In genomic region chr7:137297594-137298381, GRCm38 (mm10) we compare ENCODE assay signal across 11 mouse cellular contexts. TPM values are rescaled to one million over a fixed set of nuclear protein-coding genes. Genes with fewer than 3 reads are reported as not detected.
DNase-seq lines count a peak whose midpoint lies in the region; ATAC-seq lines count a peak whose summit lies in the region.
"Had no signal": no experiment of that assay in that cellular context is flagged by ENCODE, and none has a peak within 500 bp of the region (broad histone marks: within the 10 kb centered on the region; RNA-seq: fewer than 3 reads in every experiment).

No protein-coding gene starts in this region.

- H3K36me3 ChIP-seq in midbrain, embryonic 13.5 days: no peaks in the 10 kb centered on the region; the same call in 1 of the 2 replicates
- H3K36me3 ChIP-seq in midbrain, embryonic 11.5 days (ENCODE audit: control insufficient read depth, insufficient read depth, low read length): no peaks in the 10 kb centered on the region
- H3K36me3 ChIP-seq in embryonic facial prominence, embryonic 14.5 days (ENCODE audit: control insufficient read depth, insufficient read depth, low read length): no peaks in the 10 kb centered on the region
- peaks cover 14% of the 10 kb centered on the region for H3K36me3 ChIP-seq in limb, embryonic 13.5 days

- H3K27ac ChIP-seq in midbrain, embryonic 13.5 days: 0 out of 2 replicates have a peak overlapping the region, but pooled peaks have one; percentile 9
- H3K27ac ChIP-seq in midbrain, embryonic 11.5 days (ENCODE audit: low read depth, low read length): no peak overlapping the region
- H3K27ac ChIP-seq in embryonic facial prominence, embryonic 14.5 days (replicated peaks; ENCODE audit: low read depth, low read length): no peak overlapping the region
- H3K27ac ChIP-seq in limb, embryonic 13.5 days: peak overlapping the region; percentile 33; the same call in 1 of the 2 replicates
- H3K27ac ChIP-seq: midbrain, embryonic 12.5 days had no signal

- 76% methylated on average over 24 of the region's 24 CpGs for WGBS in midbrain, embryonic 13.5 days
- 81% methylated on average over 24 of the region's 24 CpGs for WGBS in midbrain, embryonic 11.5 days
- WGBS in embryonic facial prominence, embryonic 14.5 days: 41% methylated on average over 24 of the region's 24 CpGs
- 19% methylated on average over 24 of the region's 24 CpGs for WGBS in limb, embryonic 13.5 days

- no peak overlapping the region for H3K9ac ChIP-seq in midbrain, embryonic 13.5 days (replicated peaks)
- H3K9ac ChIP-seq in midbrain, embryonic 11.5 days (ENCODE audit: low read length): no peak overlapping the region
- H3K9ac ChIP-seq in embryonic facial prominence, embryonic 14.5 days (ENCODE audit: low read depth, low read length): no peak overlapping the region
- 0 out of 2 replicates have a peak overlapping the region, but pooled peaks have one; percentile 40 for H3K9ac ChIP-seq in limb, embryonic 13.5 days
- H3K9ac ChIP-seq: lung, embryonic 14.5 days; midbrain, embryonic 12.5 days had no signal

- H3K9me3 ChIP-seq in midbrain, embryonic 13.5 days: no peaks in the 10 kb centered on the region
- no peaks in the 10 kb centered on the region for H3K9me3 ChIP-seq in midbrain, embryonic 11.5 days (ENCODE audit: control insufficient read depth, low read length)
- no peaks in the 10 kb centered on the region for H3K9me3 ChIP-seq in embryonic facial prominence, embryonic 14.5 days (ENCODE audit: control insufficient read depth, low read length)
- no peaks in the 10 kb centered on the region for H3K9me3 ChIP-seq in limb, embryonic 13.5 days
- H3K9me3 ChIP-seq: midbrain, embryonic 12.5 days had no signal

- no peak for ATAC-seq in midbrain, embryonic 13.5 days
- no peak for ATAC-seq in midbrain, embryonic 11.5 days (ENCODE audit: low FRiP score)
- no peak for ATAC-seq in embryonic facial prominence, embryonic 14.5 days (ENCODE audit: low read depth)
- ATAC-seq in limb, embryonic 13.5 days (ENCODE audit: low FRiP score, low read depth): no peak
- ATAC-seq: intestine, embryonic 16.5 days had no signal

- no peak for DNase-seq in midbrain, embryonic 11.5 days (ENCODE audit: low spot score, missing footprints)
- DNase-seq in embryonic facial prominence, embryonic 14.5 days (ENCODE audit: low spot score): no peak
- peak; percentile 4 for DNase-seq in yolk sac, embryonic 10.5 days (ENCODE audit: low spot score)
- no peak for DNase-seq in lung, postnatal 14 days
- no peak for DNase-seq in layer of hippocampus, postnatal 25 days (ENCODE audit: extremely low spot score in 1 of 2, low spot score in 1 of 2)
- DNase-seq: cerebellum, adult 2 months; lung, embryonic 14.5 days had no signal

- no peak overlapping the region for H3K4me3 ChIP-seq in midbrain, embryonic 13.5 days (replicated peaks)
- no peak overlapping the region for H3K4me3 ChIP-seq in midbrain, embryonic 11.5 days (ENCODE audit: low read depth, low read length)
- H3K4me3 ChIP-seq in embryonic facial prominence, embryonic 14.5 days (ENCODE audit: low read depth, low read length): no peak overlapping the region
- peak overlapping the region; percentile 21 for H3K4me3 ChIP-seq in limb, embryonic 13.5 days
- H3K4me3 ChIP-seq: midbrain, embryonic 12.5 days had no signal

- H3K4me1 ChIP-seq in midbrain, embryonic 13.5 days (replicated peaks): peaks cover 91% of the 10 kb centered on the region
- H3K4me1 ChIP-seq in midbrain, embryonic 11.5 days (ENCODE audit: control insufficient read depth, insufficient read depth, low read length): peaks cover 21% of the 10 kb centered on the region
- H3K4me1 ChIP-seq in embryonic facial prominence, embryonic 14.5 days (ENCODE audit: control insufficient read depth, insufficient read depth, low read length): peaks cover 60% of the 10 kb centered on the region
- H3K4me1 ChIP-seq in limb, embryonic 13.5 days: peaks cover 83% of the 10 kb centered on the region

- peaks cover 11% of the 10 kb centered on the region; the same call in 1 of the 2 replicates for H3K27me3 ChIP-seq in midbrain, embryonic 13.5 days
- H3K27me3 ChIP-seq in midbrain, embryonic 11.5 days (ENCODE audit: control insufficient read depth, insufficient read depth, low read length): peaks cover 17% of the 10 kb centered on the region
- peaks cover 2% of the 10 kb centered on the region; the same call in 1 of the 2 replicates for H3K27me3 ChIP-seq in embryonic facial prominence, embryonic 14.5 days (replicated peaks; ENCODE audit: control insufficient read depth, insufficient read depth, low read length)
- H3K27me3 ChIP-seq in limb, embryonic 13.5 days: peaks cover 34% of the 10 kb centered on the region

- H3K4me2 ChIP-seq in midbrain, embryonic 13.5 days (replicated peaks): peak overlapping the region; percentile 14; the same call in 1 of the 2 replicates
- no peak overlapping the region for H3K4me2 ChIP-seq in midbrain, embryonic 11.5 days
- peak overlapping the region; percentile 25; the same call in 1 of the 2 replicates for H3K4me2 ChIP-seq in embryonic facial prominence, embryonic 14.5 days (ENCODE audit: low read depth, low read length)
- peak overlapping the region; percentile 59 for H3K4me2 ChIP-seq in limb, embryonic 13.5 days (replicated peaks)
- H3K4me2 ChIP-seq: lung, embryonic 14.5 days; midbrain, embryonic 12.5 days had no signal

RNA-seq across cellular contexts. Expression of gene Ebf3, which starts 16.5 kb away (rescaled TPM):
- polyA plus RNA-seq in midbrain, embryonic 13.5 days (2015; fragmentation: Nextera tagmentation; extraction: Ambion mirVana): 18.1 and 18.2 TPM in 2 replicates
- 11.2 and 12.7 TPM in 2 replicates for polyA plus RNA-seq in midbrain, embryonic 11.5 days (2014; fragmentation: Nextera tagmentation; extraction: Ambion mirVana)
- 7.4 and 9.1 TPM in 2 replicates for polyA plus RNA-seq in embryonic facial prominence, embryonic 14.5 days (2014; fragmentation: Nextera tagmentation; extraction: Ambion mirVana)
- 13.4 and 16.9 TPM in 2 replicates for polyA plus RNA-seq in limb, embryonic 13.5 days (2015; fragmentation: Nextera tagmentation; extraction: Ambion mirVana)
- under 1 TPM; 0.42 to 0.54 TPM for total RNA-seq in layer of hippocampus, postnatal 25 days (2021)

Comparison
In these comparisons a context has a peak if more than half of its experiments do, and no peak if none do; other contexts are left out.
1. H3K27ac ChIP-seq: peak in midbrain, embryonic 13.5 days (single experiment) and limb, embryonic 13.5 days (single experiment); none in midbrain, embryonic 11.5 days (single experiment) and embryonic facial prominence, embryonic 14.5 days (single experiment).